Comparison of ENCODE assay signal across 25 mouse cellular contexts in the genomic region with DNA sequence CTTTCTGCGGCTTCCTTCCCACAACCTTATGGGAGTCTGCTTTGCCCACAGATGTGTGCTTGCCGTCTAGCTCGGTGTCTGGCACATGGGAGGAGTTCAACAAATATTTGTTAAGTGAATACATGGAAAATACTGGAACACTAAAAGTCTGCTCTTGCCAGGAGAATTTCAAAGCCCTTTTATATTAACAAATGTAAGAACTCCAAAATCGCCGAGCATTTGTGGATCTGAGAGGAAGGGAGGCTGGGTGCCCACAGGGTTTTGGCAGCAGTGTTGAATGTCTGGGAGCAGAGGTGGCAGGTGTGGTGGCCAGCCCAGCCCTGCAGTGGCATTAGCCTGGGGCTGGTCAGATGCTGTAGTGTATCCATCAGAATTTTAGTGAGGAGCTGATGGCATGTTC.
A peak's percentile ranks its signal among the peaks of the same experiment; 100 is the strongest.
DNase-seq lines count a peak whose midpoint lies in the region; ATAC-seq and TF ChIP-seq lines count a peak whose summit lies in the region.
"Had no signal": no experiment of that assay in that cellular context is flagged by ENCODE, and none has a peak within 500 bp of the region (broad histone marks: within the 10 kb centered on the region; RNA-seq: fewer than 3 reads in every experiment).

No protein-coding gene starts in this region.

- intact Hi-C loops in gastrocnemius, adult 2 months (cut with DNase I): no loop called here
- intact Hi-C loops in left cerebral cortex, postnatal 14 days (cut with DNase I): no loop called here

- ATAC-seq in lung, embryonic 16.5 days (ENCODE audit: low read depth): no peak
- ATAC-seq: forebrain, embryonic 16.5 days had no signal

- DNase-seq in gastrocnemius, adult 2 months: peak; percentile 26
- no peak for DNase-seq in gastrocnemius, adult 18-20 months (ENCODE audit: low spot score)
- DNase-seq in lung, postnatal 36 days: no peak
- no peak for DNase-seq in urinary bladder, postnatal 36 days (ENCODE audit: low spot score in 2 of 2)
- DNase-seq in left cerebral cortex, postnatal 14 days (ENCODE audit: low spot score in 2 of 2): no peak
- DNase-seq: adrenal gland, adult 2 months; cerebellum, adult 11-12 months; cerebellum, postnatal 14 days; heart, postnatal 36 days; kidney, adult 11 months; kidney, postnatal 36 days; layer of hippocampus, postnatal 36 days; right cerebral cortex, postnatal 25 days; spleen, adult 18-20 months; thymus, postnatal 25 days had no signal

- H3K36me3 ChIP-seq in lung, embryonic 16.5 days (ENCODE audit: control insufficient read depth, insufficient read depth, low read length): no peaks in the 10 kb centered on the region
- H3K36me3 ChIP-seq: embryonic facial prominence, embryonic 12.5 days; heart, embryonic 15.5 days; hindbrain, embryonic 13.5 days; kidney, embryonic 15.5 days; lung, embryonic 15.5 days; neural tube, embryonic 12.5 days had no signal

- no peak overlapping the region for H3K4me2 ChIP-seq in lung, embryonic 16.5 days (ENCODE audit: low read depth, low read length)
- H3K4me2 ChIP-seq: embryonic facial prominence, embryonic 12.5 days; heart, embryonic 15.5 days; hindbrain, embryonic 13.5 days; kidney, embryonic 15.5 days; lung, embryonic 15.5 days; neural tube, embryonic 12.5 days had no signal

- TF ChIP-seq POLR2A in embryonic fibroblast, embryonic 13.5 days (IDR thresholded peaks at IDR 0.05; ENCODE audit: low read depth, low read length): no peak

- H3K9ac ChIP-seq in lung, embryonic 16.5 days (ENCODE audit: low read length): no peak overlapping the region
- H3K9ac ChIP-seq: embryonic facial prominence, embryonic 12.5 days; heart, embryonic 15.5 days; kidney, embryonic 15.5 days; lung, embryonic 15.5 days; neural tube, embryonic 12.5 days had no signal

- H3K27ac ChIP-seq in gastrocnemius, adult 2 months: 0 out of 2 replicates have a peak overlapping the region, but pooled peaks have one; percentile 31
- peak overlapping the region; percentile 1; the same call in 1 of the 2 replicates for H3K27ac ChIP-seq in lung, embryonic 16.5 days (ENCODE audit: low read length)
- H3K27ac ChIP-seq in embryonic fibroblast, embryonic 13.5 days (ENCODE audit: insufficient read depth, low read length): peak overlapping the region; percentile 43
- H3K27ac ChIP-seq: embryonic facial prominence, embryonic 12.5 days; heart, embryonic 15.5 days; hindbrain, embryonic 13.5 days; kidney, embryonic 15.5 days; macrophage; neural tube, embryonic 12.5 days had no signal

- WGBS in lung, embryonic 16.5 days: 46% methylated on average over 5 of the region's 5 CpGs

- H3K4me3 ChIP-seq in gastrocnemius, adult 2 months: no peak overlapping the region
- no peak overlapping the region for H3K4me3 ChIP-seq in lung, embryonic 16.5 days (ENCODE audit: low read length)
- no peak overlapping the region for H3K4me3 ChIP-seq in embryonic fibroblast, embryonic 13.5 days (ENCODE audit: insufficient read depth, low read length)
- H3K4me3 ChIP-seq: embryonic facial prominence, embryonic 12.5 days; heart, embryonic 15.5 days; hindbrain, embryonic 13.5 days; kidney, embryonic 15.5 days; lung, embryonic 15.5 days; neural tube, embryonic 12.5 days had no signal

- TF ChIP-seq CTCF in gastrocnemius, adult 2 months (IDR thresholded peaks at IDR 0.05): no peak
- TF ChIP-seq CTCF in embryonic fibroblast, embryonic 13.5 days (IDR thresholded peaks at IDR 0.05; ENCODE audit: borderline replicate concordance, insufficient read depth, low read length): no peak

- H3K27me3 ChIP-seq in lung, embryonic 16.5 days (ENCODE audit: control insufficient read depth, insufficient read depth, low read depth, low read length): no peaks in the 10 kb centered on the region
- H3K27me3 ChIP-seq: embryonic facial prominence, embryonic 12.5 days; heart, embryonic 15.5 days; hindbrain, embryonic 13.5 days; kidney, embryonic 15.5 days; lung, embryonic 15.5 days; neural tube, embryonic 12.5 days had no signal

- H3K4me1 ChIP-seq in lung, embryonic 16.5 days (replicated peaks; ENCODE audit: control insufficient read depth, insufficient read depth, low read length): peaks cover 11% of the 10 kb centered on the region; the same call in 1 of the 2 replicates
- H3K4me1 ChIP-seq in embryonic fibroblast, embryonic 13.5 days (ENCODE audit: control insufficient read depth, insufficient read depth, low read length): no peaks in the 10 kb centered on the region
- H3K4me1 ChIP-seq: heart, embryonic 15.5 days; hindbrain, embryonic 13.5 days; neural tube, embryonic 12.5 days had no signal

- H3K9me3 ChIP-seq in lung, embryonic 16.5 days (ENCODE audit: control insufficient read depth, low read length): no peaks in the 10 kb centered on the region
- H3K9me3 ChIP-seq: embryonic facial prominence, embryonic 12.5 days; heart, embryonic 15.5 days; hindbrain, embryonic 13.5 days; kidney, embryonic 15.5 days; lung, embryonic 15.5 days; neural tube, embryonic 12.5 days had no signal
